Mouse (Mus musculus) ES-CJ7 (cell line): ENCODE measurements around the gene Cdkl3.

Experiments
- DNase-seq: peaks from one replicate; pipeline ENCODE4 v3.0.0; 2011; ENCODE audit warnings: low read depth, low spot score

Cdkl3 gene

DNA sequence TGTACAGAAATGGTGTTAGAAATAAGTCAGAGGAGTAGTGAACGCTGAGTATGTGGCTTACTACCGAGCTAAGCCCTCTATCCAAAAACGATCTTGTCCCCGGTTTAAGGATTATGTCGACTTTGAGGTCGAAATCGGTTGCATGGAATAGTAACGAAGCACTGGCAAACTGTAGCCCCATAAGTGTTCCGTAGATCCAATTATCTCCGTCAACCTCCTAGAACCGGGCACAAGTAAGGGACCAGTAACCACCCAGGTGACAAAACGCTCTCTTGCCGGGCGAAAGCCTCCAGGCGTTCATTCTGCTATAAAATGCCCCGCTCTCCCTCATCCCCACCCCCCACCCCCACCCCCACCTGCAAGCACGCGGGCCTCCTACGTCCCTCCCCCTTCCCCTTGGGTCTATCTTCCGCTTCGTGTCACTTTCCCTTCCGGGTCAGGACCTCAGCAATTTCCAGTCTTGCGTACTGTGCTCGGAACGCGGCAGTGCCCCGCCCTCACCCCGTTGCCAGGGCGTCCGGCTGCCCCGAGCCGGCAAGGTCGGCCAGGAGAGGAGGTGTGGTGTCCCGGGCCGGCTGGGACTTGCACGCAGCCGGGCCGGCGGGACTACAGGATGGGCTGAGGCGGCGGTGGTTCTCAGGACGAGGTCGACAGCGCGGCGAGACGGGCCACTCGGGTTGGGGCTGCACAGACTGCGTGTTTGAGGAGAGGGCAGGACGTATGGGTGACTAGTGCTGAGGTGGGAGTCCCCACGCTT is at the start of gene Cdkl3:
Gene Cdkl3, plus strand, starts transcription at position 450 of the 757 bp plus-strand sequence.
- peak; percentile 99 for DNase-seq

DNA sequence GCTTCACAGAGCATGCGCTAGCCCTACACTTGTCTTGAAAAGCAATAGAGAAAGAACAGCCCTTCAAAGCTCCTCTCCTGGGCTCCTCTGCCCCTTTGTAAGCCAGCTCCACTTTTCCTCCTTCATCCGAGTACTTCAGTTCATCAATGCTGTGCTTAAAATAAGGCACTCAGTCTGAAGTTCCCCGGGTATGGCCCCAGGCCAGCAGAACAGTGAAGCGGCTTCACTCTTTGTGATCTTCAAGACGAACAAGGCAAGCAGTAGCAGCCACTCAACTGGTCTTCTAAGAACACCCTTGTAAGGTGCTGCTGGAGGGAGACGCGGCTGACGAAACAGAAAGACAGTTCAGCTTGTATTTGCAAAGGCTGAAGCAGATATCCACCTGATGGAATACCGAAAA is 47.9 kb upstream of the Cdkl3 start:
- DNase-seq = no peak

DNA sequence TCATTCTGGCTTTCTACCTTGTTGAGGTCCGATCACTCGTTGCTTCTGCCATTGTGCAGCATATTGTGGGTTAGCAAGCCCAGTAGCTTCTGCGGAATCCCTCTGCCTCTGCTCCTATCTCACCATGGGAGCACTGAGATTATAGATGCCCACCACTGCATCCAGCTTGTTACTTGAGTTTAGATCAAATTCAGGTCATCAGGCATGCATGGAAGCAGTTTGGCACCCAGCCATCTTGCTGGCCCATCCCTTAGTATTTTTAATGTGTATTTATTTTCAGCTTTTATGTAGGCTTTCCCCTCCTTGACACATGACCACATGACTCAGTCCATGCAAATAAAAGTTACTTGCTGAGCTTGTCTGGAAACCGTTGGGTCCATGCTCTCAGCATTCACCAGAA is 46.3 kb upstream of the Cdkl3 start:
- no peak for DNase-seq

DNA sequence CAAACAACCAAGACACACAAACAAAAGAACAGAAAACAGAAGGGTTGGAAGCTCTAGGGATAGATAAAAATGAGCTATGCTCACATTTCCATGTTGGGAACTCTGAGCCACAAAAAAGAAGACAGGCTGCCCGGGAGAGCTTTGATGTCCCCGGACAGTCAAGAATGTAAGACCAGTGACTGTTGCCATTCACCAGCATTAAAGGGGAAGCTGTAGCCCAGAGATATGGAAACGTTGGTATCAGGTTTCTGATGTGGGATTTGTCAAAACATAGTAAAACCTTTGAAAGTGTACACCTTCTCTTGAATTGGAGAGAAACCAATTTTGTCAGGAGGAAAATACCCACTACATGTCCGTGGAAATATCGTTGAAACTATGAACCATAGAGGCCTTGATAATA is 44.5 kb upstream of the Cdkl3 start:
- no peak for DNase-seq

DNA sequence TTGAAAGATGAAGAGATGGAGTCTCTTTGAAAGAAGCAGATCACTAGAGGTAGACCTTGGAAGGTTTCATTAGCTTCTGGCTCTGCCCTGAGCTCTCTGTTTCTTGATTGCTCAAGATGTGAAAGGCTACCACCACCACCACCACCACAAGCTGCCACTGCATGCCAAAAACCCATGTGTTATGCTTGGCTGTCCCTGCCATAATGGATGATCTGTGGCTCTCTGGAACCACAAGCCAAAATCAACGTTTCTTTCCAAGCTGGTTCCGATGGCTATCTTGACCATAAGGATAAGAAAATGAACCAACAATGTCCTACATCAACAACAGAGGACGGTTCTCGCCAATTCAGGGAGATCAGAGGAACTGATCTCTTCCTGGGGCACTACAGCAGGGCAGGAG is 44.0 kb upstream of the Cdkl3 start:
- no peak for DNase-seq

DNA sequence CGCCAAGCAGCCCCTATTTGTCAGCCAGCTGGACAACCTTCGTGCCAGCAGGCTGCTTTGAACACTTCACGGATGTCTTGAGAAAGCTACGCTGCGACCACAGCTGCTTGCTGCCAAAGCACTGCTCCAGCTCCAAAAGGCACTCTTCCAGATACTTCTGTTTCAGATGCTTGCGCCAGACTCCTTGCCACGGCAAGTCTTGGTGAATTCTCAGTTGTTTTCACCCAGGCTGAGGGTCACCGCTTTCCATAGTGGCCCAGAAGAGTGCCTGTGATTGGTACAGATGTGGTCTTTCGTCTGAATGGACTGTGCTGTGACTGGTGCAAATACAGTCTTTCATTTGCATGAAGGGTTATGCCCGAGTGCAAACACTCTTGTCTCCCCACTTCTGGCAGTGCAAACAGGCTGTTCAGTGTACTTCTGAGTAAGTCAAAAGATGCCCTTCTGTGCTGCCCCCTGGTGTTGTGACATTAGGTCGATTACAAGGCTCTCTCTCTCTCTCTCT is 43.0 kb upstream of the Cdkl3 start:
- DNase-seq = peak; percentile 44

DNA sequence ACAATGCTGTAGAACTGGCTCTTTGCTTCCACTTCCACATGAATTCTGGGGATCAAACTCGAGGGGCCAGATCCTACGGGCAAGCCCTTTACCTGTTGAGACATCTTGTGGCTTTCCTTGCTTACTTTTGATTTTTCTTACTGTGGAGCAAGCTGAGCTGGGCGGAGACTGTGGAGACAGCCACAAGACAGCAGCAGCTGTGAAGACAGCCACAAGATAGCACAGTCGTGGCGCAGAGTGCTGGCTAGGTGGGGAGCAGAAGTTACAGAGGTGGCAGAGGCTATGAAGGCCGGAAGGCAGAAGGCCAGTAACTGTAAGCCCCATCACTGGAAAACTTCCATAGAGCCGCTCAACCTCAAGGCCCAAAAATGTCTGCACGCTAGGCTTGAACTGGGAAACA is 42.3 kb upstream of the Cdkl3 start:
- no peak for DNase-seq

DNA sequence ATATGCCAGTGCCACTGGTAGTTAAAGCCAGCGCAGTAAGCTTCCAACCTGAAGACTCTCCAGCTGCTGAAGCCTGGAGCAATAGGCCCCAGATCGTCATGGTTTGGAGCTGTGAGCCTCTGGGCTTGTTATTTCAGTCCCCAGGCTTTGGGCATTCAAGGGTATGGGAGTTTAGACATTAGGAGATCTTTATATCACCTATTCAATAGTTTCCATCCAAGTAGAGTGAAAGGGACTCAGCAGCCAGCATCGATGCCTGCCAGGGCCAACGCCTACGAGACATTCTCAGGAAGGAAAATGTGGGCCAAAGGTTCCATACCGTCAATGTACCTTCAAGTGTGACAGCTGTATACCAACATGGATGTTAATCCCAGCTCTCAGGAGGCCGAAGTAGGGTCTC is 41.7 kb upstream of the Cdkl3 start:
- no peak for DNase-seq

DNA sequence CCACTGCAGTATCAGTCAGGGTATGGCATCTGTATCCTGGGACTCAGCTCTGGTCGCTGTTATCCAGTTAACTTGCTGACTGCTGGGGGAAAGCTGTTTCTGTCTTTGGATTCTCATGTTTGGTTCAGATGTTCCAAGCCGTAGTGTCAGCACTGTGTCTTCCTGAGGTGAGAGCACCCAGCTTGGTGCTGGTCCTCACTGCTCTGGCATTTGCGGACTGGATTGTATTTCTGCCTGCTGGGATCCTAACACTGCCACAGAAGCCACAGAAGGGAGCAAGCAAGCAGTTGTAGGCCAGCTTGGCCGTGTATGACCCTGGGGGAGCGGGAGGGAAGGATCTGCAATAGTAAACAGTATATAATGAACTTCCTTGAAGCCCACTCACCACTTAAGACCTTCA is 37.4 kb upstream of the Cdkl3 start:
- DNase-seq = no peak

DNA sequence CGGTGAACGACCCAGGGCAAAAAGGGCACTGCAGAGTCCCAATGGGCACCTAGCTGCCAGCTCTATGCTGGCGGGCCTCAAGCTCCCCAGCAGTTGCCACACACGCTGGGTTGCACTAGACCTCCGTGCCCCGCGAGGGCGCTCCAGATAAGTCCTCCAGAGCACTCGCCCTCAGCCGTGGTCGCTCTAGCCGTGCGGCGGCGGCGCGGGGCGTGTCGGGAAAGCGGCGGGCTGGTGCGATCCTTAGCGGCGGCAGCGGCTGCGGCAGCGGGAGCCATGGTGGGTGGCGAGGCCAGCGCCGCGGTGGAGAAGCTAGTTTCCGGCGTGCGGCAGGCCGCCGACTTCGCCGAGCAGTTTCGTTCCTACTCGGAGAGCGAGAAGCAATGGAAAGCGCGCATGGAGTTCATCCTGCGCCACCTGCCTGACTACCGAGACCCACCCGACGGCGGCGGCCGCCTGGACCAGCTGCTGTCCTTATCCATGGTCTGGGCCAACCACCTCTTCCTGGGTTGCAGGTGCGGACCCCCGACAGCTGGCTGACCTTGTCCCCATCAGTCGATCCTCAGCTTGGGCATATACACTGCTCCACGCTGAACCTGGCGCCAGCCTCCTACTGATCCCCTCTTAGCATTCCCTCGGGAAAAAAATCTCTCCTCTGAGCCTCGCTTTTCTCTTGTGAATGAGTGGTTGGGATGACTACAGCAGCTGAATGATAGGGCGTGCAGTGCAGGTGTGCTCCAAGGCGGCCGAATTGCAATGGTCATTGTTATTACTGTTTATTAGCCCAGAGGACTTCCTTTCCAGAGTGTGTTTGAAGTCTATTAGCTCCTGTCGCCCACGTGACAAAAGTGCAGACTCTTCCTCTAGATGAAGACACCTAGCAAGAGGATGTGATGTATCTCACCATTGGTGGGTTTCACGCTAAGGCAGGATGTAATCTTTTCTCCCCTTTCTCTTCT is 36.3 kb upstream of the Cdkl3 start, which contains the start of gene Cdkn2aipnl:
Gene Cdkn2aipnl, plus strand, starts transcription at position 219 of the 959 bp plus-strand sequence.
- peak; percentile 97 for DNase-seq

DNA sequence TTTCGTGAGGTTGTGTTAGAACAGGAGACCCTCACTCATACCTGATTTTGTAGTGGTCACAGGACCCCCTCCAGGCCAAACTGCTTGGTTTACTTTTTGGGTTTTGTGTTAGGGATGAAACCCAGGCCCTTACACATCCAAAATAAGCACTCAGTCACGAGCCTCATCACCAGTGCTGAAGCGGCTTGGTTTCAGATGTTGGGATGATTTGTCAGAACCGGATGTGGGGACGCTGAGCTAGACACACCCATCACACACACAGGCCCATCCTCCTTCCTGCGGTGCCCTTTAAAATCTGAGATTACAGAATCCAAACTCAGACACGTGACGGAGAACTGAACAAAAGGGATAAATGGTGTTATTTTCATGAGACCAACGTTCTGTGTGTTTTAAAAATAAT is 35.1 kb upstream of the Cdkl3 start:
- DNase-seq = peak; percentile 31

DNA sequence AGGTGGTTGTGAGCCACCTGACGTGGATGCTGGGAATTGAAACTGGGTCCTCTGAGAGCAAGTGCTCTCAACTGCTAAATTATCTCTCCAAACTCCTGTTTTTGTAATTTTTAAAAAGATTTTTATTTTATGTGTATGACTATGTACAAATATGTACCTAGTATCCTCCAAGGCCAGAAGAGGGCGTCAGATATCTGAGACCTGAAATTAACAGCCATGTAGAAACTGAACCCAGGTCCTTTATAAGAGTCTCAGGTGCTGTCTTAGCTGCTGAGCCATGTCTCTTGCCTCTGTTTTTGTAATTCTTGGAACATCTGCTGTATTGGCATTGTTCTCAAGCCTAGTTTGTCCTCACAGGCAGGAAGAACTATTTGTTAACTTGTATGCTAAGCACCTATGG is 34.5 kb upstream of the Cdkl3 start:
- peak; percentile 23 for DNase-seq

DNA sequence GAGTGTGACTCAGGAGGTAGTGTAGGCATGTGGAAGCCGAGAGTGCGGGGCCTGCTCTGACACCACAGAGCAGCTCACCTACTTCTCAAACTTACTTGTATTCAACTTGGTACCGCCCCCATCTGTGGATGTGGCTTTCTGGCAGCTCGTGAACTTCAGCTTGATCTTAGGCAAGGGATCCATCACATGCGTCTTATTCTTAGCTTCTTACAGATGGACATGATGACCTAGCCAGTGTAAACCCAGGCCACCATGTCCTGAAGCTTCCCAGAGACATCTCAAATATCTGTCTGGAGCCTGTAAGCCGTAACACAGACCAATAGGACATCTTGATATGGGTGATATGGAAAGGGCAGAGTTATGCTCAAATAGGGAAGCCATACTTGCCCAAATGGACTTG is 32.4 kb upstream of the Cdkl3 start:
- no peak for DNase-seq

DNA sequence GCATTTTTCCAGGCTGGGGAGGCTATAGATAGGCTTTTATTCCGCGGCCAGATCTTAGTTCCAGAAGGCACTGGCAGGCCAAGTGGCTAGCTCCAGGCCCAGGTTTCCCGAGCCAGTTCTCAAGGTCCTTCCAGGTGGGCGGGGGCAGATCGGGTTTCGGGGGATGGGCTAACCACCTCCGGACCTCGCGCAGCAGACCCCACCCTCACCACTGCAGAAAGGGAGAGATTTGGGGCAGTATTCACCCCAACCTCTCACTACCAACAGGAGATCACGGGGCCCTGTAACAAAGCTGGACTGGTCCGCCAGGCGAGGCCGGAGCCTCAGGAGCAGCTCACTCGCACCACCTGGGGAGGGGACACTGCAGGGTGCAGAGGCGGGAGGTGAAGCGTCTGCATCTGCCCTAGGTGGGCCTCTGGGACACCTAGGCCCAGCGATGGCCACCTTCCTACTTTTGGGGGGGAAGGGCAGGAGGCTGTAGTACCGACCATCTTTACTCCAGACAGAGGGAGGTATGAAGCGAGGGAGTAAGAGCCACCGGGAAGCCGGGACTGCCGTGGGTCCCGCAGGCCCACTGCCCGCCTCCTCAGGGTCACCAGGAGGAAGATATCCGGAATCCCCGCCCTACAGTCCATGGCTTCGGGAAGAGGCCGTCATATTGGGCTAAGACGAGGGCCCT is 4.3 kb upstream of the Cdkl3 start:
- peak; percentile 84 for DNase-seq

DNA sequence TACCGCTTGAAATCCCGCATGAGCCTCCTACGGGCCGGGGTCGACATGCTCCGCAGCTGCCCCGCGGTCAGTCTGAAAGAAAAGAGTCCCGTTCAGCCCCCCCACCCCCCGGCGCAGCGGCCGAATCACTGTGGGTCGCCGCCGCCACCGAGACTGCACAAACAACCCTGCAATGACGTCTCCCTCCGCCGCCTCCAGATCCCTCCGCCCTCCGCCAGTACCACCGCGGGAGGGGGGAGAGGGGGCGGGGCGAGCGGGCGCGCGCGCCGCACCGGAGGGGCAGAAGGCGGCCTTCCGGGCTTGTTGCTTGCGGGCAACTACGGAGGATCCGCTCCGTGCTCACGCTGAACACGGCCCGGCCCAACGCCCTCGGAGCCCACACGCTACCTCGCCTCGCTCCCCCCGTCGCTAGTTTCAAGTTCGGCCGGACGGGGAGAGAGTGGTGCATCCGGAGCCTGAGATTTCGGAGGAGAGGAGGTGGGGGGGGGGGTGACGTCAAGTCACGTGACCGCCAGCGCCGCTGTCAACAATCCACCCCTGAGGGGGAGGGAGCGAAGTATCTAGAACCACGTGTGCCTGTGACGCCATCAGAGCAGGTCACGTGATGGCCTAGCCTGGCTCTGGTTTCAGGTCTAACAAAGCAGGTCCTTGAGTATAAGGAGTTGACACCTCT is 3.6 kb upstream of the Cdkl3 start, which contains the start of gene Ube2b:
Gene Ube2b, minus strand, starts transcription at position 473 of the 673 bp plus-strand sequence.
- DNase-seq = peak; percentile 100

DNA sequence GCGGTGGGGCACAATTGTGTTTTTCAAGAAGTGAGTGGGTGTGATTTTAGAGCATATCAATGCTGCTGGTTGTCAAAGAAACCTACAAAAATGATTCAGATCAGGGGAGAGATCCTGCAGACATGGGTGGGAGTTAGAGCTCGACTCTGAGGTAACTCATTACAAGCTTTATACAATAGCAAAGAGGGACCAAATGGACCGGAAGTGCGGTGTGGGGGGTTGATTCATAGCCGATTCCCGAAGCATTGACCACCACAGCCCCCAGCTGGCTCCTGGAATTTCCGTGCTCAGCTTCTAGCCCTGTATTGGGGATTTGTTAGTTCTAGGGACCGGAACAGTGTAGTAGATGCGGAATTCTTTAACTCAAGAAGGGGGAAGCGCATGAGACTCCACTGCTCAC is 2.7 kb upstream of the Cdkl3 start:
- peak; percentile 41 for DNase-seq

DNA sequence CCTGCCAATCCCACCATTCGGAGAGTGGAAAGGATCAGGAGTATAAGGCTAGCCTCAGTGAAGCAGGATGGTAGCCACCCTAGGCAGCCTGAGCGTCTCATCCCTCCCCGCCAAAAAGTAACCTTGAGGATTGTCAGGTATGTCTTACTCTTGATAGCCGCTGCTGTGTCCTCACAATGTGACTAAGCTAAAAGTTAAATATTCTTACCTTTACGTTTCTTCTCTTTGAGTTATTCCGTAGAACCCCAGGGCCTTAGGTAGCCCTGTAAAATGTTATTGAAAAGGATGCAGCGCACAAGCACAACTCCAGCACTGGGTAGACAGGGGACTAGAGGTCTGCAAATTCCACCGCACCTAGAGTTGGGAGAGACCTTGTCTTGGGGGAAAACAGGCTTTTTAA is 2.2 kb upstream of the Cdkl3 start:
- DNase-seq = peak; percentile 21

DNA sequence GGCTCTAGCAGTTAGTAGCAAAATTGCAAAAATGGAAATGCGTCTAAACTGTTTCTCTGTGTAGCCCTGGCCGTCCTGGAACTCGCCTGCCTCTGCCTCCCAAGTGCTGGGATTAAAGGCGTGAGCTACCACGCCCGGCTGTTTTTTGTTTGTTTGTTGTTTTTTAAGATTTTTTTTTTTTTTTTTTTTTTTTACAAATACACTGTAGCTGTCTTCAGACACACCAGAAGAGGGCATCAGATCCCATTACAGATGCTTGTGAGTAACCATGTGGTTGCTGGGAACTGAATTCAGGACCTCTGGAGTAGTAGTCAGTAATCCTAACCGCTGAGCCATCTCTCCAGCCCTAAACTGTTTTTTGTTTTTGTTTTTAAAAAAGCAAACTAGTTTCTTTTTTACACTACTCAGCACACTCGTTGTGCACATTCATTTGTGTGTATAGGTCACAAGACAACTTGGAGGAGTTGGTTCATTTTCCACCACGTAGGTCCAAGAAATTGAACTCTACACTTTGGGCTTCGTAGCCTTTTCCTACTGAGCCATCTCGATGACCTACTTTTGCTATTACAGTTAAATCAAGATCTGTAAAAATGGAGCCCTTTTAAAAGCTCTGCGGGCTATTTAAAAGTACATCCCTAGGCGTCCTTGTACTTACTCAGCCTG is 1.0 kb upstream of the Cdkl3 start:
- peak; percentile 48 for DNase-seq

DNA sequence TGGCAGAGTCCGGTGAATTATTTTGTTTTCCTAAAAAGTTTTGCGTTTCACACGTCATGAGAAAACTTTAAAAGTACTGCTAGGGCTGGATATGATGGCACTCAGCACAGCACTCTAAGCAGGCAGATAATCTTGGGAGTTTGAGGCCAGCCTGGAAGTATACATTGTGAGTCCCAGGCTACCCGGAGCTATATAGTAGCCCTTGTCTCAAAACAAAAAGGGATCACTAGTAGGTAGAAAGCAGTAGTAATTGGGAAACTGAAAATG is 583 bp upstream of the Cdkl3 start:
- DNase-seq = no peak

DNA sequence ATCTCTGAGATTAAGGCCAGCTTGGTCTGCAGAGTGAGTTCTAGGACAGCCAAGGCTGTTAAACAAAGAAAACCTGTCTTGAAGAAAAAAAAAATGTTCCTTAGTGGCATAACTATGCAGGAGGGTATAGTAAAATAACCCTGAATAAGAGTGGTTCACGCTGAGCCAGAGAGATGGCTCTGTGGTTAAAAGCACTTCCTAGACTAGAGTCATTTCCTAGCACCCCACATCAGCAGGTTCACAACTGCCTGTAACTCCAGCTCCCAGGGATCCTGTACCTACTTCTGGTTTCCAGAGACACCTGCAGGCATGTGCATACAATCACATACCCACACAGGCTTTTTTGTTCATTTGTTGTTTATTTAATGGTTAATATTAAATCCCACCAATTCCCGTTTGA is 1.6 kb downstream of the Cdkl3 start:
- DNase-seq = no peak

DNA sequence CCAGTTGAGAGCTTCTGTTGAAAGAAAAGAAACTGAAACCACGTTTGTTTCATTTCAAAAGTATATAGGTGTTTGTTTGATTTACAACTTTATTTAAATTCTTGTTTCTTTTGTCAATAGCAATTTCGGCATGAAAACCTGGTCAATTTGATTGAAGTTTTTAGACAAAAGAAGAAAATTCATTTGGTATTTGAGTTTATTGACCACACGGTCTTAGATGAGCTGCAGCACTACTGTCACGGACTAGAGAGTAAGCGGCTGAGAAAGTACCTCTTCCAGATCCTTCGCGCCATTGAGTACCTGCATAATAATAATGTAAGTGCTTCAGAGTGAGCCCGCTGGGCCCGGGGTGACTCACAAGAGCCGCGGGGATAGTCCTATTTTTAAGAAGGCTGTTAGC is 7.0 kb downstream of the Cdkl3 start:
- DNase-seq = no peak
